Mouse (Mus musculus) layer of hippocampus, adult 6 months (tissue): ENCODE measurements around the gene Itih5. TPM values are rescaled to one million over a fixed set of nuclear protein-coding genes. Genes with fewer than 3 reads are reported as not detected.

Experiments used
- long read RNA-seq, 2 experiments: library from polyadenylated mRNA; unstranded; transcript quantifications; one replicate each; pipeline ENCODE4 v2.0.0; 2019 to 2020
- polyA plus RNA-seq: library from polyadenylated mRNA; unstranded; fragments of <200 nt; fragmentation: Nextera tagmentation; gene quantifications from 2 replicates; pipeline ENCODE4 v1.2.3, GENCODE M21; 2021

Itih5 gene
- polyA plus RNA-seq, result 8.2 and 9.1 TPM in 2 replicates
- long read RNA-seq, experiment 1, full-length matches to known transcripts, result 38 of 56 reads
- long read RNA-seq, experiment 1, partial matches to known transcripts, result 13 of 56 reads
- long read RNA-seq, experiment 1, other reads (novel, unspliced or antisense), result 5 of 56 reads
- long read RNA-seq, experiment 2, full-length matches to known transcripts, result 168 of 205 reads
- long read RNA-seq, experiment 2, partial matches to known transcripts, result 14 of 205 reads
- long read RNA-seq, experiment 2, other reads (novel, unspliced or antisense), result 23 of 205 reads

GRCm38 (mm10) chr2:10153201-10154075 is at the start of gene Itih5:
Gene Itih5 (plus strand): TSS chr2:10153571.

GRCm38 (mm10) chr2:10131296-10131695 is 22.1 kb upstream of the Itih5 start, which contains the start of gene Itih2:
Gene Itih2 (minus strand): TSS chr2:10131396.

Other genes with a start within 250 kb of the Itih5 start
- 7.0 and 7.3 TPM in 2 replicates for gene Taf3, start 105.0 kb upstream of the Itih5 start, polyA plus RNA-seq
- gene Atp5c1, start 73.1 kb upstream of the Itih5 start, polyA plus RNA-seq, result 794 and 797 TPM in 2 replicates
- 12.6 and 12.9 TPM in 2 replicates for gene Kin, start 73.0 kb upstream of the Itih5 start, polyA plus RNA-seq
- gene Itih2, start 22.2 kb upstream of the Itih5 start, polyA plus RNA-seq, result 0.40 and 0.87 TPM in 2 replicates
- 0.59 and 0.80 TPM in 2 replicates for gene Sfmbt2, start 216.9 kb downstream of the Itih5 start, polyA plus RNA-seq